9 mouse cellular contexts compared by ENCODE assay signal in genomic region chr1:167660521-167661101, GRCm38 (mm10). TPM values are rescaled to one million over a fixed set of nuclear protein-coding genes. Genes with fewer than 3 reads are reported as not detected.
DNase-seq lines count a peak whose midpoint lies in the region; ATAC-seq and TF ChIP-seq lines count a peak whose summit lies in the region.
"Had no signal": no experiment of that assay in that cellular context is flagged by ENCODE, and none has a peak within 500 bp of the region (broad histone marks: within the 10 kb centered on the region; RNA-seq: fewer than 3 reads in every experiment).

No protein-coding gene starts in this region.

- 0 out of 2 replicates have a peak overlapping the region, but pooled peaks have one; percentile 5 for H3K27ac ChIP-seq in forebrain, embryonic 16.5 days (ENCODE audit: low read length)
- no peak overlapping the region for H3K27ac ChIP-seq in stomach, embryonic 14.5 days (ENCODE audit: low read length)
- H3K27ac ChIP-seq: liver, embryonic 14.5 days had no signal

- H3K36me3 ChIP-seq in E14TG2a.4 (ENCODE audit: insufficient read depth, low read length), result no peaks in the 10 kb centered on the region
- no peaks in the 10 kb centered on the region for H3K36me3 ChIP-seq in forebrain, embryonic 16.5 days (ENCODE audit: control insufficient read depth, insufficient read depth)
- no peaks in the 10 kb centered on the region for H3K36me3 ChIP-seq in stomach, embryonic 14.5 days (ENCODE audit: control insufficient read depth, insufficient read depth, low read length)

- intact Hi-C loops in heart, postnatal 25 days (cut with DNase I), result no loop called here

- DNase-seq in brain, embryonic 14.5 days (ENCODE audit: low read depth), result peak; percentile 94
- DNase-seq in heart, postnatal 25 days (ENCODE audit: low spot score), result peak; percentile 43
- DNase-seq in kidney, postnatal 4 days, result peak; percentile 63 to 66
- DNase-seq in thymus, postnatal 25 days, result no peak

- H3K27me3 ChIP-seq in E14TG2a.4 (ENCODE audit: insufficient read depth, low read length), result peaks cover 63% of the 10 kb centered on the region
- 0 out of 2 replicates have a peak, but pooled peaks cover 3% of the 10 kb centered on the region for H3K27me3 ChIP-seq in forebrain, embryonic 16.5 days (replicated peaks; ENCODE audit: control insufficient read depth, insufficient read depth, low read length)
- H3K27me3 ChIP-seq in stomach, embryonic 14.5 days (ENCODE audit: control insufficient read depth, insufficient read depth, low read length), result 0 out of 2 replicates have a peak, but pooled peaks cover 12% of the 10 kb centered on the region

- under 1% methylated on average over 21 of the region's 21 CpGs for WGBS in forebrain, embryonic 16.5 days
- 0% methylated on average over 21 of the region's 21 CpGs for WGBS in stomach, embryonic 14.5 days

- peaks cover 16% of the 10 kb centered on the region for H3K4me1 ChIP-seq in E14TG2a.4 (replicated peaks; ENCODE audit: low read depth, low read length)
- peaks cover 17% of the 10 kb centered on the region for H3K4me1 ChIP-seq in forebrain, embryonic 16.5 days (replicated peaks; ENCODE audit: control insufficient read depth, insufficient read depth, low read length)
- H3K4me1 ChIP-seq in stomach, embryonic 14.5 days (ENCODE audit: control insufficient read depth, insufficient read depth, low read length), result peaks cover 8% of the 10 kb centered on the region; the same call in 1 of the 2 replicates

- peak; percentile 85 for ATAC-seq in forebrain, embryonic 16.5 days
- ATAC-seq in megakaryocyte progenitor cell, adult 5-6 weeks (replicated peaks; ENCODE audit: poor library complexity), result peak; percentile 31; the same call in 1 of the 2 replicates
- peak; percentile 64; the same call in 1 of the 2 replicates for ATAC-seq in stomach, embryonic 14.5 days (ENCODE audit: insufficient number of reproducible peaks, insufficient read depth, low FRiP score, low read depth)

- TF ChIP-seq POLR2A in brain, embryonic 14.5 days (IDR thresholded peaks at IDR 0.05; ENCODE audit: borderline replicate concordance, extremely low read depth, insufficient read depth, insufficient read length, poor library complexity, severe bottlenecking), result no peak

- H3K4me3 ChIP-seq in E14TG2a.4 (replicated peaks; ENCODE audit: low read length), result peak overlapping the region; percentile 64
- H3K4me3 ChIP-seq in forebrain, embryonic 16.5 days (replicated peaks; ENCODE audit: low read length), result peak overlapping the region; percentile 32
- peak overlapping the region; percentile 19 for H3K4me3 ChIP-seq in stomach, embryonic 14.5 days (ENCODE audit: low read depth, low read length)

- H3K9ac ChIP-seq in forebrain, embryonic 16.5 days (replicated peaks; ENCODE audit: low read depth, low read length), result peak overlapping the region; percentile 42; the same call in 1 of the 2 replicates
- H3K9ac ChIP-seq in stomach, embryonic 14.5 days (replicated peaks; ENCODE audit: low read depth, low read length), result no peak overlapping the region
- H3K9ac ChIP-seq: liver, embryonic 14.5 days had no signal

- peaks cover 14% of the 10 kb centered on the region for H3K9me3 ChIP-seq in E14TG2a.4 (ENCODE audit: low read length)
- no peaks in the 10 kb centered on the region for H3K9me3 ChIP-seq in forebrain, embryonic 16.5 days (ENCODE audit: control insufficient read depth, low read length)
- no peaks in the 10 kb centered on the region for H3K9me3 ChIP-seq in stomach, embryonic 14.5 days (ENCODE audit: control insufficient read depth, low read depth, low read length)

- peak overlapping the region; percentile 51 for H3K4me2 ChIP-seq in forebrain, embryonic 16.5 days (ENCODE audit: low read length)
- H3K4me2 ChIP-seq in stomach, embryonic 14.5 days (replicated peaks; ENCODE audit: low read depth, low read length), result peak overlapping the region; percentile 47

- TF ChIP-seq CTCF in E14TG2a.4 (conservative IDR thresholded peaks at IDR 0.05; ENCODE audit: low read length), result no peak
- no peak for TF ChIP-seq CTCF in brain, embryonic 14.5 days (IDR thresholded peaks at IDR 0.05; ENCODE audit: borderline replicate concordance, extremely low read depth, insufficient read depth, insufficient read length)

RNA-seq across cellular contexts. Expression of gene Lmx1a, which starts 28.4 kb away (rescaled TPM):
- 4.5 and 8.4 TPM in 2 replicates for polyA plus RNA-seq in brain, embryonic 14.5 days (2012; rRNA removed)
- 1.5 TPM in 2 replicates for polyA plus RNA-seq in forebrain, embryonic 16.5 days (2015; fragmentation: Nextera tagmentation; extraction: Ambion mirVana)
- total RNA-seq in heart, postnatal 25 days (2021), result not detected
- total RNA-seq in megakaryocyte progenitor cell, adult 5-6 weeks (2015), result not detected in 2 replicates
- total RNA-seq in megakaryocyte progenitor cell, adult 5-6 weeks (2017), result not detected in 2 replicates
- 0.10 TPM in 1 of 2 replicates, not detected in the other for polyA plus RNA-seq in stomach, embryonic 14.5 days (2014; fragmentation: Nextera tagmentation; extraction: Ambion mirVana)

Comparison
In these comparisons a context has a peak if more than half of its experiments do, and no peak if none do; other contexts are left out.
1. ATAC-seq: peak in every context shown above with its lines; median percentile 85 in forebrain, embryonic 16.5 days; 64 in stomach, embryonic 14.5 days; 31 in megakaryocyte progenitor cell, adult 5-6 weeks.